Comparison of ENCODE assay signal across 7 mouse cellular contexts in genomic region chr2:147895691-147896090, GRCm38 (mm10).
DNase-seq lines count a peak whose midpoint lies in the region; ATAC-seq and TF ChIP-seq lines count a peak whose summit lies in the region.

No protein-coding gene starts in this region.

- peak in 1 of 2 experiments; percentile 17 for DNase-seq in spleen, adult 2 months (ENCODE audit: low read depth in 1 of 2, low spot score in 2 of 2)
- no peak for DNase-seq in spleen, postnatal 36 days (ENCODE audit: low spot score in 2 of 2)
- DNase-seq in adrenal gland, postnatal 25 days: peak; percentile 47
- DNase-seq in kidney, adult 18-20 months: peak; percentile 53
- peak; percentile 59 for DNase-seq in liver, postnatal 0 days
- DNase-seq in right cerebral cortex, postnatal 10 days (ENCODE audit: low spot score in 2 of 2): peak; percentile 23 to 53

- H3K27me3 ChIP-seq in spleen, adult 2 months (ENCODE audit: control insufficient read depth, insufficient read depth, low read length): no peaks in the 10 kb centered on the region
- H3K27me3 ChIP-seq in embryonic facial prominence, embryonic 13.5 days: no peaks in the 10 kb centered on the region
- no peaks in the 10 kb centered on the region for H3K27me3 ChIP-seq in liver, postnatal 0 days (ENCODE audit: insufficient read depth, low read length)

- no peak overlapping the region for H3K27ac ChIP-seq in spleen, adult 2 months (ENCODE audit: insufficient read depth, low read length)
- H3K27ac ChIP-seq in embryonic facial prominence, embryonic 13.5 days: no peak overlapping the region
- no peak overlapping the region for H3K27ac ChIP-seq in liver, postnatal 0 days (ENCODE audit: low read depth)

- H3K9ac ChIP-seq in embryonic facial prominence, embryonic 13.5 days: no peak overlapping the region
- no peak overlapping the region for H3K9ac ChIP-seq in liver, postnatal 0 days (replicated peaks)

- no peaks in the 10 kb centered on the region for H3K9me3 ChIP-seq in embryonic facial prominence, embryonic 13.5 days
- no peaks in the 10 kb centered on the region for H3K9me3 ChIP-seq in liver, postnatal 0 days (ENCODE audit: low read length)

- no peak for TF ChIP-seq POLR2A in spleen, adult 2 months (IDR thresholded peaks at IDR 0.05; ENCODE audit: low read depth, low read length)

- 0 out of 2 replicates have a peak, but pooled peaks have one; percentile 37 for ATAC-seq in embryonic facial prominence, embryonic 13.5 days (ENCODE audit: insufficient number of reproducible peaks, insufficient read depth, low FRiP score, low TSS enrichment, low read depth)
- ATAC-seq in liver, postnatal 0 days: no peak

- no peak overlapping the region for H3K4me2 ChIP-seq in embryonic facial prominence, embryonic 13.5 days
- no peak overlapping the region for H3K4me2 ChIP-seq in liver, postnatal 0 days (ENCODE audit: low read depth, low read length)

- TF ChIP-seq EP300 in liver, postnatal 0 days (IDR thresholded peaks at IDR 0.05; ENCODE audit: low read depth): no peak

- H3K4me3 ChIP-seq in spleen, adult 2 months (ENCODE audit: extremely low read depth, insufficient read depth, insufficient read length): no peak overlapping the region
- H3K4me3 ChIP-seq in embryonic facial prominence, embryonic 13.5 days: no peak overlapping the region
- no peak overlapping the region for H3K4me3 ChIP-seq in liver, postnatal 0 days (ENCODE audit: low read depth, low read length)

- WGBS in spleen, adult 2 months: 3% methylated on average over 1 of the region's 1 CpGs
- 0% methylated on average over 1 of the region's 1 CpGs for WGBS in embryonic facial prominence, embryonic 13.5 days
- WGBS in liver, postnatal 0 days (ENCODE audit: insufficient replicate concordance): 3% methylated on average over 1 of the region's 1 CpGs

- H3K4me1 ChIP-seq in spleen, adult 2 months (ENCODE audit: control insufficient read depth, insufficient read depth, insufficient read length): no peaks in the 10 kb centered on the region
- H3K4me1 ChIP-seq in embryonic facial prominence, embryonic 13.5 days: no peaks in the 10 kb centered on the region
- no peaks in the 10 kb centered on the region for H3K4me1 ChIP-seq in liver, postnatal 0 days (ENCODE audit: insufficient read depth)

- H3K36me3 ChIP-seq in spleen, adult 2 months (ENCODE audit: control insufficient read depth, insufficient read depth, low read length): no peaks in the 10 kb centered on the region
- no peaks in the 10 kb centered on the region for H3K36me3 ChIP-seq in embryonic facial prominence, embryonic 13.5 days
- no peaks in the 10 kb centered on the region for H3K36me3 ChIP-seq in liver, postnatal 0 days (replicated peaks; ENCODE audit: insufficient read depth, low read length)

- peak; percentile 32; the same call in 1 of the 2 replicates for TF ChIP-seq CTCF in spleen, adult 2 months (IDR thresholded peaks at IDR 0.05; ENCODE audit: extremely low read depth, insufficient read depth, insufficient read length, insufficient replicate concordance)
- TF ChIP-seq CTCF in liver, postnatal 0 days (IDR thresholded peaks at IDR 0.05; ENCODE audit: low read depth): peak; percentile 86

Comparison
In these comparisons a context has a peak if more than half of its experiments do, and no peak if none do; other contexts are left out.
1. DNase-seq: peak in adrenal gland, postnatal 25 days (single experiment), kidney, adult 18-20 months (single experiment), liver, postnatal 0 days (single experiment) and right cerebral cortex, postnatal 10 days (2 of 2); none in spleen, postnatal 36 days (0 of 2).